Mouse (Mus musculus) liver, embryonic 11.5 days (tissue): ENCODE data around the gene Espn. TPM values are rescaled to one million over a fixed set of nuclear protein-coding genes. Genes with fewer than 3 reads are reported as not detected.

Experiments used
- ATAC-seq: fragments of 200-750 bp; cut with Nextera tagmentation; replicated peaks from 2 replicates; pipeline ENCODE4 v1.8.0; 2017; ENCODE audit warnings: moderate number of reproducible peaks, mild to moderate bottlenecking, moderate TSS enrichment, moderate library complexity; ENCODE audit not compliant: low FRiP score
- DNase-seq: peaks from one replicate; pipeline ENCODE4 v3.0.0-alpha.2; 2017; ENCODE audit warnings: low spot score
- H3K27ac ChIP-seq: fragments of 300-500 bp; sonication (generic); 2 replicates; pipeline ENCODE4 v1.5.1; 2014; ENCODE audit warnings: mild to moderate bottlenecking, low read depth, low read length, control low read depth
- H3K27me3 ChIP-seq: fragments of 300-500 bp; sonication (generic); replicated peaks from 2 replicates; pipeline ENCODE4 v1.6.1; 2014; ENCODE audit warnings: low read length, mixed read lengths; ENCODE audit not compliant: control insufficient read depth, insufficient read depth
- H3K36me3 ChIP-seq: fragments of 300-500 bp; sonication (generic); 2 replicates; pipeline ENCODE4 v1.6.1; 2014; ENCODE audit warnings: mild to moderate bottlenecking, low read length, moderate library complexity, mixed read lengths; ENCODE audit not compliant: control insufficient read depth, insufficient read depth
- H3K4me1 ChIP-seq: fragments of 300-500 bp; sonication (generic); replicated peaks from 2 replicates; pipeline ENCODE4 v1.6.1; 2014; ENCODE audit warnings: low read length, mixed read lengths; ENCODE audit not compliant: control insufficient read depth, insufficient read depth
- H3K4me2 ChIP-seq: fragments of 300-500 bp; sonication (generic); 2 replicates; pipeline ENCODE4 v1.6.1; 2014; ENCODE audit warnings: mild to moderate bottlenecking, control low read depth, moderate library complexity
- H3K4me3 ChIP-seq: fragments of 300-500 bp; sonication (generic); 2 replicates; pipeline ENCODE4 v1.5.1; 2014; ENCODE audit warnings: low read depth, low read length, control low read depth
- H3K9ac ChIP-seq: fragments of 300-500 bp; sonication (generic); 2 replicates; pipeline ENCODE4 v1.6.1; 2014; ENCODE audit warnings: low read depth, low read length, control low read depth
- H3K9me3 ChIP-seq: fragments of 300-500 bp; sonication (generic); 2 replicates; pipeline ENCODE4 v1.6.1; 2016; ENCODE audit warnings: low read length, inconsistent platforms, mixed read lengths; ENCODE audit not compliant: control insufficient read depth
- WGBS: fragments of 180-500 bp; shearing (Covaris S2); extraction: QIAGEN DNeasy Blood & Tissue Kit; methylation state at CpG from one replicate; pipeline ENCODE4 v1.1.7; 2014; 5-methylcytosine and 5-hydroxymethylcytosine counted together
- polyA plus RNA-seq: library from polyadenylated mRNA; unstranded; fragments of >200 nt; fragmentation: Nextera tagmentation; extraction: Ambion mirVana; gene quantifications from 2 replicates; pipeline ENCODE4 v1.2.1, GENCODE M21; 2014

The Espn gene
- polyA plus RNA-seq, 1 experiment from 2014 or later: 5.3 TPM

GRCm38 (mm10) chr4:152184353-152185035 is 32.3 kb upstream of the Espn start:
- Histone ChIP-seq H3K9ac (no peak overlapping the region), H3K9me3 (no peaks in the 10 kb centered on the region), H3K36me3 (no peaks in the 10 kb centered on the region), H3K4me2 (no peak overlapping the region), H3K27ac (no peak overlapping the region), H3K4me3 (no peak overlapping the region), H3K27me3 (peaks cover 6% of the 10 kb centered on the region; the same call in 1 of the 2 replicates), H3K4me1 (peaks cover 27% of the 10 kb centered on the region)
- WGBS: 66% methylated on average over 7 of the region's 7 CpGs
- ATAC-seq (no peak), DNase-seq (no peak)

GRCm38 (mm10) chr4:152182205-152182604 is 30.0 kb upstream of the Espn start:
- Histone ChIP-seq H3K4me1 (peaks cover 36% of the 10 kb centered on the region), H3K9me3 (no peaks in the 10 kb centered on the region), H3K27ac (no peak overlapping the region), H3K36me3 (no peaks in the 10 kb centered on the region), H3K9ac (no peak overlapping the region), H3K27me3 (peaks cover 12% of the 10 kb centered on the region; the same call in 1 of the 2 replicates), H3K4me3 (no peak overlapping the region), H3K4me2 (no peak overlapping the region)
- ATAC-seq (no peak), DNase-seq (no peak)
- WGBS: 79% methylated on average over 10 of the region's 10 CpGs

- Histone ChIP-seq H3K4me3 (no peak overlapping the region), H3K36me3 (no peaks in the 10 kb centered on the region)
These were observed 27.9 kb upstream of the Espn start for GRCm38 (mm10) chr4:152179946-152180660.

GRCm38 (mm10) chr4:152178916-152179705 is 26.9 kb upstream of the Espn start:
- Histone ChIP-seq H3K27me3 (peaks cover 12% of the 10 kb centered on the region), H3K36me3 (no peaks in the 10 kb centered on the region), H3K9me3 (no peaks in the 10 kb centered on the region), H3K9ac (peak overlapping the region; percentile 66), H3K4me1 (peaks cover 15% of the 10 kb centered on the region), H3K27ac (no peak overlapping the region), H3K4me3 (peak overlapping the region; percentile 80), H3K4me2 (peak overlapping the region; percentile 99)
- 25% methylated on average over 16 of the region's 16 CpGs for WGBS
- DNase-seq (no peak), ATAC-seq (no peak)

More at GRCm38 (mm10) chr4:152179946-152180660, 27.9 kb upstream of the Espn start:
- H3K4me2 ChIP-seq: no peak overlapping the region
- H3K9me3 ChIP-seq: no peaks in the 10 kb centered on the region
- H3K4me1 ChIP-seq: peaks cover 18% of the 10 kb centered on the region
- H3K27ac ChIP-seq: no peak overlapping the region
- DNase-seq (no peak), ATAC-seq (no peak)
- no peak overlapping the region for H3K9ac ChIP-seq
- H3K27me3 ChIP-seq: peaks cover 12% of the 10 kb centered on the region
- WGBS: 79% methylated on average over 16 of the region's 16 CpGs

GRCm38 (mm10) chr4:152178344-152178864 is 26.2 kb upstream of the Espn start:
- WGBS: under 1% methylated on average over 35 of the region's 35 CpGs
- no peak overlapping the region for H3K27ac ChIP-seq

GRCm38 (mm10) chr4:152177537-152178343 is 25.6 kb upstream of the Espn start, which contains the start of gene Acot7:
Acot7 (plus strand) TSS chr4:152178134.
- H3K9ac ChIP-seq: peak within 1 kb of the TSS; percentile 95
- no peaks in the 10 kb centered on the region for H3K36me3 ChIP-seq
- H3K4me1 ChIP-seq: peaks cover 15% of the 10 kb centered on the region
- WGBS: under 1% methylated on average over 94 of the region's 108 CpGs
- H3K9me3 ChIP-seq: no peaks in the 10 kb centered on the region
- peaks cover 12% of the 10 kb centered on the region for H3K27me3 ChIP-seq
- peak within 1 kb of the TSS; percentile 80 for H3K4me3 ChIP-seq
- DNase-seq (peak; percentile 91), ATAC-seq (peak; percentile 95)
- H3K27ac ChIP-seq: peak within 1 kb of the TSS; percentile 89
- H3K4me2 ChIP-seq: peak within 1 kb of the TSS; percentile 99

More at GRCm38 (mm10) chr4:152178344-152178864, 26.2 kb upstream of the Espn start:
- Histone ChIP-seq H3K4me1 (peaks cover 15% of the 10 kb centered on the region), H3K4me3 (peak overlapping the region; percentile 80), H3K9ac (peak overlapping the region; percentile 66), H3K4me2 (peak overlapping the region; percentile 99), H3K27me3 (peaks cover 12% of the 10 kb centered on the region), H3K36me3 (no peaks in the 10 kb centered on the region), H3K9me3 (no peaks in the 10 kb centered on the region)
- peak; percentile 48 for ATAC-seq
- peak; percentile 63 for DNase-seq

- Histone ChIP-seq H3K27ac (peak overlapping the region; percentile 89; the same call in 1 of the 2 replicates), H3K4me2 (peak overlapping the region; percentile 99), H3K4me3 (peak overlapping the region; percentile 80), H3K27me3 (peaks cover 12% of the 10 kb centered on the region), H3K4me1 (peaks cover 15% of the 10 kb centered on the region), H3K36me3 (no peaks in the 10 kb centered on the region), H3K9me3 (no peaks in the 10 kb centered on the region), H3K9ac (peak overlapping the region; percentile 95)
- WGBS: 55% methylated on average over 6 of the region's 6 CpGs
- ATAC-seq: no peak
- DNase-seq: no peak
These were observed 25.0 kb upstream of the Espn start for GRCm38 (mm10) chr4:152177174-152177536.
